Mouse (Mus musculus): Measurements from ENCODE around the gene Gprc6a.

Gene Gprc6a

GRCm38 (mm10) chr10:51590139-51590574, 41.1 kb downstream of the Gprc6a start, which contains the start of gene Fam162b:
Gene Fam162b, minus strand, starts transcription at chr10:51590517.
- no peak for DNase-seq (ENCODE audit: low spot score in 2 of 2)

- DNase-seq (ENCODE audit: low spot score in 2 of 2) = no peak
These were observed 46.3 kb downstream of the Gprc6a start for GRCm38 (mm10) chr10:51584919-51585318.

- DNase-seq (ENCODE audit: low spot score in 2 of 2) = no peak
These were observed 46.9 kb downstream of the Gprc6a start for GRCm38 (mm10) chr10:51584378-51584777.

- DNase-seq (ENCODE audit: low spot score in 2 of 2) = no peak
These were observed 59.9 kb downstream of the Gprc6a start for GRCm38 (mm10) chr10:51571225-51571996.
